Mouse (Mus musculus): ENCODE results near the gene Cacnb1.

The Cacnb1 gene

GRCm38 (mm10) chr11:98022555-98023371 lies at the start of gene Cacnb1:
Cacnb1 (minus strand) TSS chr11:98023034.
- no peak for DNase-seq (ENCODE audit: low read depth, low spot score)

- no peak for DNase-seq (ENCODE audit: low read depth, low spot score)
These were observed 44.4 kb upstream of the Cacnb1 start for GRCm38 (mm10) chr11:98067255-98067654.

- DNase-seq (ENCODE audit: low read depth, low spot score), result no peak
These were observed 43.4 kb upstream of the Cacnb1 start for GRCm38 (mm10) chr11:98066201-98066600.

GRCm38 (mm10) chr11:98061904-98062562 lies 39.2 kb upstream of the Cacnb1 start:
- DNase-seq (ENCODE audit: low read depth, low spot score), result no peak

GRCm38 (mm10) chr11:98061441-98061840 lies 38.6 kb upstream of the Cacnb1 start:
- no peak for DNase-seq (ENCODE audit: low read depth, low spot score)

- no peak for DNase-seq (ENCODE audit: low read depth, low spot score)
These were observed 37.4 kb upstream of the Cacnb1 start for GRCm38 (mm10) chr11:98060104-98060692.

- no peak for DNase-seq (ENCODE audit: low read depth, low spot score)
These were observed 36.8 kb upstream of the Cacnb1 start for GRCm38 (mm10) chr11:98059662-98060061.

- no peak for DNase-seq (ENCODE audit: low read depth, low spot score)
These were observed 35.2 kb upstream of the Cacnb1 start for GRCm38 (mm10) chr11:98057998-98058397.

- DNase-seq (ENCODE audit: low read depth, low spot score), result no peak
These were observed 34.6 kb upstream of the Cacnb1 start for GRCm38 (mm10) chr11:98057466-98057865.

- DNase-seq (ENCODE audit: low read depth, low spot score), result no peak
These were observed 30.4 kb upstream of the Cacnb1 start, which contains the start of gene Stac2 for GRCm38 (mm10) chr11:98052989-98053834. Stac2 (minus strand) TSS chr11:98053462.

GRCm38 (mm10) chr11:98052129-98052988 lies 29.5 kb upstream of the Cacnb1 start:
- no peak for DNase-seq (ENCODE audit: low read depth, low spot score)

GRCm38 (mm10) chr11:98051611-98052128 lies 28.8 kb upstream of the Cacnb1 start:
- DNase-seq (ENCODE audit: low read depth, low spot score), result no peak

GRCm38 (mm10) chr11:98050940-98051339 lies 28.1 kb upstream of the Cacnb1 start:
- DNase-seq (ENCODE audit: low read depth, low spot score), result no peak

- no peak for DNase-seq (ENCODE audit: low read depth, low spot score)
These were observed 27.6 kb upstream of the Cacnb1 start for GRCm38 (mm10) chr11:98050520-98050815.

- no peak for DNase-seq (ENCODE audit: low read depth, low spot score)
These were observed 27.1 kb upstream of the Cacnb1 start for GRCm38 (mm10) chr11:98049672-98050519.

GRCm38 (mm10) chr11:98047745-98048144 lies 24.9 kb upstream of the Cacnb1 start:
- no peak for DNase-seq (ENCODE audit: low read depth, low spot score)

GRCm38 (mm10) chr11:98046466-98046865 lies 23.6 kb upstream of the Cacnb1 start:
- DNase-seq (ENCODE audit: low read depth, low spot score), result no peak

- no peak for DNase-seq (ENCODE audit: low read depth, low spot score)
These were observed 22.8 kb upstream of the Cacnb1 start for GRCm38 (mm10) chr11:98045596-98045995.

- no peak for DNase-seq (ENCODE audit: low read depth, low spot score)
These were observed 21.2 kb upstream of the Cacnb1 start for GRCm38 (mm10) chr11:98044074-98044473.

- DNase-seq (ENCODE audit: low read depth, low spot score), result no peak
These were observed 19.9 kb upstream of the Cacnb1 start for GRCm38 (mm10) chr11:98042741-98043140.

All from telencephalon, adult 2 months (tissue).